Mouse (Mus musculus) thymus, adult 18-20 months (tissue): ENCODE data around the gene Lmln.
"Not testable (repeated sequence)": the region's sequence is repeated elsewhere in the genome, so short reads cannot be mapped to it uniquely, and the experiment has no call there.

Experiments used
- DNase-seq, 2 experiments: peaks; one replicate each; pipeline ENCODE4 v3.0.0; 2022; ENCODE audit warnings: mixed read lengths in 2 of 2

Lmln gene

GRCm38 (mm10) chr16:33141758-33142280 lies 79.5 kb downstream of the Lmln start:
- DNase-seq: no peak

DNA sequence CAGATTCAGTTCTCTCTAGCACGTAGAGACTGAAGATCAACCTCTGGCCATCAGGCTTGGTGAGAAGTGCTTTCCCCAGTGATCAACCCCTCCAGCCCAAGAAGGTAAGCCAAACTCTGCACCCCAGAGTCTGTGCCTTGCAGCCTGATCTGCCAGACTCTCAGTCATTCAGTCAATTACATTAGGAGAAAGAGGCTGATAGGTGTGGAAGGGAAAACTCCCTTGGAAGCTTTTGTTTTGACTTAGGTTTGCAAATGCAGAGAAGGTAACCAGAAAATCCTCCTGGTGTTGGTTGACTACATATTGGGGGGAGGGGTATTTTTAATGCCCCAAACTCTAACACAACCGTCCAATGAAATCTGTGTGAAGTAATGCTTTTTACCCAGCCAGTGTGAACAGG lies 81.1 kb downstream of the Lmln start:
- DNase-seq: no peak

- no peak for DNase-seq
Observed at GRCm38 (mm10) chr16:33146185-33146584, 83.9 kb downstream of the Lmln start.

DNA sequence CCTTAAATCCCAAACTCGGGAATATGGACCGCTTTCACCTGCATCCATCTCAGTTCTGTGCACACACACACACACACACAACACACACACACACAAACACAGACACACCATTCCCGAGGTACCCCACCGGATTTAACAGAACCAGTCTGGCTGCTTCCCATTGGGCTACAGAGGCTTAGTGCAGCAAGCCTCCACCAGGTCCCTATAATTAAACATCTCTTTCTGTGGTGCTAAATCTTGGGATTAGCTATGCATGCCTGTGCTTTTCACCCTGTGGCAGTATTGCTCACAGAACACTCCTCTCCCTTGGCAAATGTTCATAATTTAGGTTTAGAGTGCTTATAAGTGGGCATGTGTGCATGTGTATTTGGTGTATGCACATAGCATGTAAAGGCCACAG lies 85.8 kb downstream of the Lmln start:
- DNase-seq: no peak

GRCm38 (mm10) chr16:33150875-33151274 lies 88.6 kb downstream of the Lmln start:
- DNase-seq: not testable (repeated sequence)

DNA sequence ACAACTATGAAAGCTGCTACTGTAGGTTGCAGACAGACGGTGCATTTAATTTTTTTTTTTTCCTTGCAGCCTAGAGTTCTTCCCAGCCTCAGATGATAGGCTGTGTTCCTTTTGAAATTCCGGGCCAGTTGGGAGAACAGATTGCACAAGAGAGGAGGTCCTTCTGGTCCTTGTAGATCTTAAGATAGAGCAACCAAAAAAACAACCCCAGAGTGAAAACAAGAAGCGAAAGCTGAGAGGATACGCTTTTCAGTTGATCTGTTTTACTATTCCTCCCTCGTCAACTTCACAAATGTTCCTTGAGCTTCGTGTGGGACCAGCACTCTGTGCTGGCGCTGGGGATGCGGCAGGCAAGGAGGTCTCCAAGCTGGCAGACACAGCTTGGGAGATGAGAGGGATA lies 89.2 kb downstream of the Lmln start:
- DNase-seq: no peak

DNA sequence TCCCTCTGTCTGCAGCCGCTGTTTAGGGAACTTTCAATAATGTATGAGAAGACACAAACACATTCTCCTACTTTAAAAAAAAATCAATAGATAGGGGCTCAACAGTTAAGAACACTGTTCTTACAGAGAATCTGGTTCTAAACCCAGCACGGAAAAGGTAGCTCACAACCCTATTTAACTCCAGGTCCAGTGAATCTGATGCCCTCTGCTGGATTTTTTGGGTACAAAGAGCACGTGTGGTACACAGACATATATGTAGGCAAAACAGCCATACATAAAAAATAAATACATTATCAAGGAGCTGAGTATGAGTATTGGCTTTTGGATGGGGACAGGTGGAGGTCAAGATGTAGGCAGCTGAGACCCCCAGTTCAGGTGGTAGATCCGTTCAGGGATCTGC lies 92.7 kb downstream of the Lmln start:
- DNase-seq: no peak

GRCm38 (mm10) chr16:33158006-33158405 lies 95.7 kb downstream of the Lmln start:
- DNase-seq: no peak

GRCm38 (mm10) chr16:33158590-33159071 lies 96.3 kb downstream of the Lmln start:
- no peak for DNase-seq

DNA sequence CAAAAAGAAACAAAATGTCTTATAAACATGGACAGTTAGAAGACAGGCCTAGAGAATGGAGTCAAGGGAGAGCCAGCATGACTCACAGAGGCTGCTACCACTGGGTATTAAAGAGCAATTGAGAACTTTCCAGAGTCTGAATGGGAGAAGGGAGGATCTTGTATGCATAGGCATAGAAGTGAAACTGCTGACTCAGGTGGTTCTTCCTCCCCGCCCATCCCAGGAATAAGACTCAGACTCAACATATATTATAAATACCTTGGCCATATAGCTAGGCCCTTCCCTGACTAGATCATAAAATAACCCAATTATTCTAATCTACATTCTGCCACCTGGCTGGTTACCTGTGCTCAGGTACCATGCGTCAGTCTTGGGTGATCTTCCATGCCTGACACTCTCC lies 97.0 kb downstream of the Lmln start:
- DNase-seq: no peak

- DNase-seq: no peak
Observed at GRCm38 (mm10) chr16:33163330-33164090, 101.2 kb downstream of the Lmln start.

DNA sequence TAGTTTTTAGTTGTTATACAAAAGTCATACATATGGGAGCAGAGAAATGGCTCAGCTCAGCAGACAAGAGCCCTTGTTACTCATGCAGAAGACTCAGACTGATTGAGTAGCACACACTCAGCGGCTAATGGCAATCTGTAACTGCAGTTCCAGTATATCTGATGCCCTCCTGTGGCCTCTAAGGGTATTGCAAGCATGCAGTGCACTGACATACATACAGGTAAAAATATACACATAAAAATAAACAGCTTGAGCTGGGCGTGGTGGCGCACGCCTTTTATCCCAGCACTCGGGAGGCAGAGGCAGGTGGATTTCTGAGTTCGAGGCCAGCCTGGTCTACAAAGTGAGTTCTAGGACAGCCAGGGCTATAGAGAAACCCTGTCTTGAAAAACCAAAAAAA lies 104.0 kb downstream of the Lmln start:
- DNase-seq: peak in 1 of 2 experiments; percentile 16

DNA sequence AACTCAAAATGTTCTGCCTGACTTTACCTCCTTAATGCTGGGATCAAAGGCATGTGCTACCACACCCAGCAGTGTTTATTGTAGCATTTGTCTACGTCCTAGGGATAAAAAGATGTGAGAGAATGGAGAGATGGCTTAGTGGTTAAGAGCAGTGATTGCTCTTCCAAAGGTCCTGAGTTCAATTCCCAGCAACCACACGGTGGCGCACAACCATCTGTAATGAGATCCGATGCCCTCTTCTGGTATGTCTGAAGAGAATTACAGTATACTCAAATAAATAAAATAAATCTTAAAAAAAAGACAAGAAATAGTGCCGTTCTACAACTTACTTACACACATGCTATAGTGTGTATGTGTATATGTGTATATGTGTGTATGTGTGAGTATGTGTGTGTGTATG lies 105.2 kb downstream of the Lmln start:
- DNase-seq: no peak

- DNase-seq: no peak
Observed at GRCm38 (mm10) chr16:33169471-33170034, 107.2 kb downstream of the Lmln start.

GRCm38 (mm10) chr16:33170716-33171587 lies 108.6 kb downstream of the Lmln start:
- DNase-seq: no peak

- no peak for DNase-seq
Observed at GRCm38 (mm10) chr16:33171800-33172199, 109.5 kb downstream of the Lmln start.

- no peak for DNase-seq
Observed at GRCm38 (mm10) chr16:33173151-33173550, 110.8 kb downstream of the Lmln start.

DNA sequence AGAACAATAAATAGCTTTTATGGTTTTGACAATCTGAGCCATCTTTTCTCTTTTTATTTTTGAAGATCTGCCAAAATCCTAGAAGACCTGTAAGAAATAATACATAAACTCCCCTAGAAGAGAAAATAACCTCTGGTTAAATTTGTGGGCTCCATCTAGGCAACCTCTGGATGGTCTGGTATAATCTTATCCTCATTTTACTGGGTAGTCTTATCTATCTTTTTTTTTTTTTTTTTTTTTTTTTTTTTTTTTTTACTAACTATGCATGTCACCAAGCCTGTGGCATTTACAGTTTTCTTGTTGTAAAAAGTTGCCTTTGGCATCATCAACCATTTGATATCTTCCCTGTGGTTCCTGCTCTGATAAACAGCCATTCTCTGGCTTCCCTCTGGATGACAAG lies 112.4 kb downstream of the Lmln start:
- no peak for DNase-seq

- DNase-seq: not testable (repeated sequence)
Observed at GRCm38 (mm10) chr16:33176831-33177230, 114.5 kb downstream of the Lmln start.
